Mouse (Mus musculus): ENCODE data around the gene Gas7.

GRCm38 (mm10) chr11:67651731-67652130 lies 196.5 kb downstream of the Gas7 start:
- TF ChIP-seq CTCF (IDR thresholded peaks at IDR 0.05; ENCODE audit: low read depth, low read length) (no peak), POLR2AphosphoS5 (IDR thresholded peaks at IDR 0.05; ENCODE audit: insufficient replicate concordance, low read depth, low read length) (no peak)

All from G1E (cell line).